Comparison of ENCODE assay signal across 12 mouse cellular contexts in the genomic region with DNA sequence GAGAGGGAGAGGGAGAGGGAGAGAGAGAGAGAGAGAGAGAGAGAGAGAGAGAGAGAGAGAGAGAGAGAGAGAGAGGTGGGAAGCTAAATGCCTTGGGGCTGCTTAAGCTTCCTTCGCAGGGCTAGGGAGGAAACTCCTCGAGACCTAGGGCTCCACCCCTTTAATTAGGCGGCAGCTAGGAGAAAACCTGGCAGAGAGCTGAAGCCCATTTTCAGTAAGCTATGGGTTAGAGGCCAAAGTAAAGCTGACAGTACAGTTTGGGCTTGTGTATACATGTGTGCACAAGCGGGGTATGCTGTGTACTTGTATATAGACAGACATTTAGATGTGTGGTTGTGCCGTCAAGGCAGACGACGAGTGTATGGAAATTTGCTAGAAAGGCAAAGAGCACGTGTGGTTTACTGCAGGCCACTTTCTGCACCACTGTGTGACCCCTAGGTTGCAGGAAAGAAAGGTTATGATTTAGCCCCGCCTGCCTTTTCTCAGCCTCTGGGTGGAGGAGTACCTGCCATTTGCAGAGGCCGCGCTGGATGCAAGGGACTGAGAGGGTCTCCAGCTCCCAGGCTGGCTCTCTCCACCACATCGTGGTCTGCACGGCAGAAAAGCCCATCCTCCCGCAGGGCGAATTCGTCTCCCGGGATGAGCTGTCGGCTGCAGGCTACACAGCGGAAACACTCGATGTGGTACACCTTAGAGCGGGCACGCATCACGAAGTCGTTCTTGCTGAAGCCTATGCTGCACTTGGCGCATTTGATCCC. TPM values are rescaled to one million over a fixed set of nuclear protein-coding genes. Genes with fewer than 3 reads are reported as not detected.
DNase-seq lines count a peak whose midpoint lies in the region; ATAC-seq and TF ChIP-seq lines count a peak whose summit lies in the region.
"Had no signal": no experiment of that assay in that cellular context is flagged by ENCODE, and none has a peak within 500 bp of the region (broad histone marks: within the 10 kb centered on the region; RNA-seq: fewer than 3 reads in every experiment).

No protein-coding gene starts in this region.

- TF ChIP-seq CTCF in thymus, adult 2 months (IDR thresholded peaks at IDR 0.05; ENCODE audit: borderline replicate concordance, control insufficient read depth, extremely low read depth, insufficient read depth, low read length, poor library complexity): no peak

- WGBS in heart, embryonic 14.5 days: 6% methylated on average over 25 of the region's 25 CpGs
- WGBS in forebrain, embryonic 12.5 days: under 1% methylated on average over 25 of the region's 25 CpGs
- under 1% methylated on average over 25 of the region's 25 CpGs for WGBS in midbrain, embryonic 14.5 days
- WGBS in thymus, adult 2 months: 6% methylated on average over 25 of the region's 25 CpGs

- no peak overlapping the region for H3K9ac ChIP-seq in heart, embryonic 14.5 days (ENCODE audit: low read length)
- H3K9ac ChIP-seq in ES-E14 (ENCODE audit: insufficient read depth, low read depth, low read length, poor library complexity, severe bottlenecking): no peak overlapping the region; the same call in 1 of the 2 replicates
- H3K9ac ChIP-seq in forebrain, embryonic 12.5 days: peak overlapping the region; percentile 40; the same call in 1 of the 2 replicates
- no peak overlapping the region for H3K9ac ChIP-seq in midbrain, embryonic 14.5 days (replicated peaks; ENCODE audit: low read length)

- H3K4me3 ChIP-seq in heart, embryonic 14.5 days (ENCODE audit: control insufficient read depth in 1 of 2, insufficient read depth in 1 of 2, low read depth in 1 of 2, low read length in 2 of 2): no peak overlapping the region
- H3K4me3 ChIP-seq in ES-E14 (ENCODE audit: insufficient read depth in 1 of 2, low read depth in 1 of 2, low read length in 2 of 2, poor library complexity in 1 of 2, severe bottlenecking in 1 of 2): peak overlapping the region; percentile 3 to 52; a peak in 3 of 4 replicates
- peak overlapping the region; percentile 33 for H3K4me3 ChIP-seq in forebrain, embryonic 12.5 days (replicated peaks)
- H3K4me3 ChIP-seq in midbrain, embryonic 14.5 days (replicated peaks; ENCODE audit: low read depth, low read length): no peak overlapping the region
- no peak overlapping the region for H3K4me3 ChIP-seq in thymus, adult 2 months (ENCODE audit: control insufficient read depth, insufficient read depth, low read length)

- no peak for TF ChIP-seq POLR2A in thymus, adult 2 months (IDR thresholded peaks at IDR 0.05; ENCODE audit: control insufficient read depth, extremely low read depth, insufficient read depth, low read length, poor library complexity)

- no peak for ATAC-seq in heart, embryonic 14.5 days (ENCODE audit: insufficient number of reproducible peaks, insufficient read depth, low FRiP score, low read depth)
- no peak for ATAC-seq in forebrain, embryonic 12.5 days (ENCODE audit: low FRiP score)
- ATAC-seq in midbrain, embryonic 14.5 days (ENCODE audit: low FRiP score, low TSS enrichment): no peak
- ATAC-seq in monocyte, adult 5-6 weeks (replicated peaks; ENCODE audit: insufficient number of reproducible peaks, low FRiP score, low TSS enrichment, poor library complexity, severe bottlenecking): no peak

- no peaks in the 10 kb centered on the region for H3K36me3 ChIP-seq in heart, embryonic 14.5 days (ENCODE audit: control insufficient read depth, insufficient read depth, low read length)
- H3K36me3 ChIP-seq in ES-E14 (ENCODE audit: control insufficient read depth, insufficient read depth, low read length, poor library complexity, severe bottlenecking): no peaks in the 10 kb centered on the region
- H3K36me3 ChIP-seq in forebrain, embryonic 12.5 days (replicated peaks): no peaks in the 10 kb centered on the region
- no peaks in the 10 kb centered on the region for H3K36me3 ChIP-seq in midbrain, embryonic 14.5 days (ENCODE audit: control insufficient read depth, insufficient read depth, low read length)
- no peaks in the 10 kb centered on the region for H3K36me3 ChIP-seq in thymus, adult 2 months (ENCODE audit: control insufficient read depth, insufficient read depth, low read length)

- no peak for DNase-seq in heart, postnatal 25 days (ENCODE audit: low spot score)
- DNase-seq in ES-E14 (ENCODE audit: low read depth, low spot score): no peak
- peak; percentile 44 for DNase-seq in midbrain, embryonic 14.5 days
- DNase-seq in gastrocnemius, adult 18-20 months (ENCODE audit: low spot score): no peak
- no peak for DNase-seq in thymus, adult 2 months
- DNase-seq: cerebellum, adult 2 months; lung, postnatal 14 days; thymus, adult 18-20 months had no signal

- H3K27me3 ChIP-seq in heart, embryonic 14.5 days (ENCODE audit: control insufficient read depth, insufficient read depth, low read length): peaks cover 93% of the 10 kb centered on the region
- H3K27me3 ChIP-seq in forebrain, embryonic 12.5 days: peaks cover 84% of the 10 kb centered on the region
- peaks cover 96% of the 10 kb centered on the region for H3K27me3 ChIP-seq in midbrain, embryonic 14.5 days (ENCODE audit: control insufficient read depth, insufficient read depth, low read length)
- H3K27me3 ChIP-seq in thymus, adult 2 months (ENCODE audit: control insufficient read depth, insufficient read depth, low read length): peaks cover 4% of the 10 kb centered on the region; the same call in 1 of the 2 replicates

- in situ Hi-C loops in ES-E14 (cut with MboI; ENCODE audit: low sequenced_read_pairs in 2 of 2, unreplicated experiment in 2 of 2): loop anchor here (5.0 to 25.0 kb wide), 2 partner anchors 402 to 407 kb away; no protein-coding TSS in a partner anchor

- H3K27ac ChIP-seq in heart, embryonic 14.5 days (replicated peaks in 1 of 2; ENCODE audit: control insufficient read depth in 1 of 2, insufficient read depth in 1 of 2, low read depth in 2 of 2, low read length in 2 of 2): no peak overlapping the region
- H3K27ac ChIP-seq in ES-E14 (ENCODE audit: insufficient read depth, low read depth, low read length, poor library complexity, severe bottlenecking): no peak overlapping the region
- peak overlapping the region; percentile 37; the same call in 1 of the 2 replicates for H3K27ac ChIP-seq in forebrain, embryonic 12.5 days
- H3K27ac ChIP-seq in midbrain, embryonic 14.5 days (replicated peaks; ENCODE audit: low read depth, low read length): no peak overlapping the region
- no peak overlapping the region for H3K27ac ChIP-seq in thymus, adult 2 months (ENCODE audit: control insufficient read depth, insufficient read depth, low read length)

- intact Hi-C loops in heart, postnatal 25 days (cut with DNase I): loop anchor here (10.0 kb wide), 1 partner anchor 400 kb away; no protein-coding TSS in a partner anchor

- H3K9me3 ChIP-seq in heart, embryonic 14.5 days (ENCODE audit: control insufficient read depth, low read length): no peaks in the 10 kb centered on the region
- H3K9me3 ChIP-seq in ES-E14 (ENCODE audit: control insufficient read depth, insufficient read depth, low read depth, low read length): no peaks in the 10 kb centered on the region
- H3K9me3 ChIP-seq in forebrain, embryonic 12.5 days: no peaks in the 10 kb centered on the region
- no peaks in the 10 kb centered on the region for H3K9me3 ChIP-seq in midbrain, embryonic 14.5 days (ENCODE audit: control insufficient read depth, low read length)

- H3K4me2 ChIP-seq in heart, embryonic 14.5 days (ENCODE audit: low read length): peak overlapping the region; percentile 21; the same call in 1 of the 2 replicates
- H3K4me2 ChIP-seq in forebrain, embryonic 12.5 days: peak overlapping the region; percentile 45
- no peak overlapping the region for H3K4me2 ChIP-seq in midbrain, embryonic 14.5 days (ENCODE audit: low read length)

- H3K4me1 ChIP-seq in heart, embryonic 14.5 days (ENCODE audit: control insufficient read depth in 2 of 2, insufficient read depth in 2 of 2, low read length in 2 of 2): peaks cover under 1 to 3% of the 10 kb centered on the region in 2 experiments; a peak in 2 of 4 replicates
- peaks cover 0 to 3% of the 10 kb centered on the region in 2 experiments; a peak in 1 of 4 replicates for H3K4me1 ChIP-seq in ES-E14 (ENCODE audit: control insufficient read depth in 2 of 2, insufficient read depth in 2 of 2, low read length in 2 of 2, poor library complexity in 1 of 2)
- peaks cover 10% of the 10 kb centered on the region; the same call in 1 of the 2 replicates for H3K4me1 ChIP-seq in forebrain, embryonic 12.5 days
- peaks cover 4% of the 10 kb centered on the region; the same call in 1 of the 2 replicates for H3K4me1 ChIP-seq in midbrain, embryonic 14.5 days (ENCODE audit: control insufficient read depth, insufficient read depth, low read length)
- 0 out of 2 replicates have a peak, but pooled peaks cover 2% of the 10 kb centered on the region for H3K4me1 ChIP-seq in thymus, adult 2 months (replicated peaks; ENCODE audit: control insufficient read depth, insufficient read depth, low read length)

TF ChIP-seq in ES-E14, 5 proteins besides CTCF, POLR2A, EP300 and RAD21:
- TF ChIP-seq CHD2 (IDR thresholded peaks at IDR 0.05; ENCODE audit: low read depth, low read length) (no peak), MAFK (IDR thresholded peaks at IDR 0.05; ENCODE audit: insufficient read depth, low read depth, low read length) (no peak), HCFC1 (IDR thresholded peaks at IDR 0.05; ENCODE audit: borderline replicate concordance, insufficient read depth, low read length) (no peak), ZNF384 (IDR thresholded peaks at IDR 0.05; ENCODE audit: low read depth, low read length) (no peak), ZC3H11A (IDR thresholded peaks at IDR 0.05; ENCODE audit: borderline replicate concordance, low read depth, low read length) (no peak)

RNA-seq across cellular contexts. Expression of a gene that starts 4.6 kb away (rescaled TPM):
- 2.3 and 5.4 TPM in 2 replicates for polyA plus RNA-seq in heart, embryonic 14.5 days (2014; fragmentation: Nextera tagmentation; extraction: Ambion mirVana)
- under 1 TPM; 0.10 to 0.48 TPM for total RNA-seq in heart, postnatal 25 days (2021)
- total RNA-seq in ES-E14 (2012; rRNA removed): 1.2 and 1.5 TPM in 2 replicates
- polyA plus RNA-seq in forebrain, embryonic 12.5 days (2016; fragmentation: Nextera tagmentation; extraction: Ambion mirVana): 65.6 and 74.4 TPM in 2 replicates
- polyA plus RNA-seq in midbrain, embryonic 14.5 days (2014; fragmentation: Nextera tagmentation; extraction: Ambion mirVana): 5.4 and 8.1 TPM in 2 replicates
- not detected in 3 replicates for total RNA-seq in monocyte, adult 5-6 weeks (2017)
- under 1 TPM; 0.17 to 0.32 TPM for total RNA-seq in gastrocnemius, adult 18-20 months (2021)
- 8.0 and 9.6 TPM in 2 replicates for polyA plus RNA-seq in thymus, adult 2 months (2012; rRNA removed)
- total RNA-seq: layer of hippocampus, adult 8-10 months had no signal

Comparison
In these comparisons a context has a peak if more than half of its experiments do, and no peak if none do; other contexts are left out.
1. H3K4me3 ChIP-seq: peak in ES-E14 (2 of 2) and forebrain, embryonic 12.5 days (single experiment); none in heart, embryonic 14.5 days (0 of 2), midbrain, embryonic 14.5 days (single experiment) and thymus, adult 2 months (single experiment).